Mouse (Mus musculus) stomach, embryonic 15.5 days (tissue): ENCODE measurements around the gene Snx1. TPM values are rescaled to one million over a fixed set of nuclear protein-coding genes. Genes with fewer than 3 reads are reported as not detected.

ENCODE experiments used
- ATAC-seq: fragments of 200-750 bp; cut with Nextera tagmentation; 2 replicates; pipeline ENCODE4 v1.8.0; 2017; ENCODE audit warnings: low read depth, moderate number of reproducible peaks, moderate TSS enrichment; ENCODE audit not compliant: insufficient read depth, low FRiP score
- H3K27ac ChIP-seq: fragments of 300-500 bp; sonication (generic); 2 replicates; pipeline ENCODE4 v1.5.1; 2015; ENCODE audit warnings: mild to moderate bottlenecking, inconsistent platforms
- H3K27me3 ChIP-seq: fragments of 300-500 bp; sonication (generic); replicated peaks from 2 replicates; pipeline ENCODE4 v1.6.1; 2015; ENCODE audit warnings: inconsistent platforms
- H3K36me3 ChIP-seq: fragments of 300-500 bp; sonication (generic); 2 replicates; pipeline ENCODE4 v1.6.1; 2015; ENCODE audit warnings: inconsistent platforms
- H3K4me1 ChIP-seq: fragments of 300-500 bp; sonication (generic); 2 replicates; pipeline ENCODE4 v1.6.1; 2015; ENCODE audit warnings: inconsistent platforms
- H3K4me2 ChIP-seq: fragments of 300-500 bp; sonication (generic); 2 replicates; pipeline ENCODE4 v1.6.1; 2015; ENCODE audit warnings: mild to moderate bottlenecking, inconsistent platforms
- H3K4me3 ChIP-seq: fragments of 300-500 bp; sonication (generic); replicated peaks from 2 replicates; pipeline ENCODE4 v1.5.1; 2015; ENCODE audit warnings: inconsistent platforms
- H3K9ac ChIP-seq: fragments of 300-500 bp; sonication (generic); 2 replicates; pipeline ENCODE4 v1.6.1; 2015; ENCODE audit warnings: inconsistent platforms
- H3K9me3 ChIP-seq: fragments of 300-500 bp; sonication (generic); 2 replicates; pipeline ENCODE4 v1.6.1; 2016; ENCODE audit warnings: inconsistent platforms
- WGBS: fragments of 180-500 bp; shearing (Covaris S2); methylation state at CpG from one replicate; pipeline ENCODE4 v1.1.7; 2015; 5-methylcytosine and 5-hydroxymethylcytosine counted together
- polyA plus RNA-seq: library from polyadenylated mRNA; unstranded; fragments of >200 nt; fragmentation: Nextera tagmentation; extraction: Ambion mirVana; gene quantifications from 2 replicates; pipeline ENCODE4 v1.2.1, GENCODE M21; 2015

The Snx1 gene
- polyA plus RNA-seq, 1 experiment from 2014 or later: 124 TPM

DNA sequence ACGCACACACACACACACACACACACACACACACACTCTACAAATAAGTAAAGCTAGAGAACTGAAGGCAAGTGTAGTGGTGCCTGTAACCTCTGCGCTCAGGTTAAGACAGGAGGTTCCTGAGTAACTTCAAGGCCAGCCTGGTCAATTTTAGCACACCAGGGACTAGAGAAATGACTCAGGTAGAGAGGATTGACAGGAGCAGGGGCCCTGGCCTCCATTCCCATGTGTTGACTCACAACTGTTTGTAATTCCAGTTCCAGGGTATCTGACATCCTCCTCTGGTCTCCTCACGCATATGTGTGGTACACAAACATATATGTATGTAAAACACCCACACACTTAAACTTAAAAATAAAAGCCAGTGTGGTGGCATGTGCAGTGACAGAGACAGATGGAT, 62.9 kb downstream of the Snx1 start:
- H3K4me3 ChIP-seq: no peak overlapping the region
- H3K4me2 ChIP-seq: no peak overlapping the region
- WGBS: 94% methylated on average over 3 of the region's 3 CpGs
- no peak overlapping the region for H3K27ac ChIP-seq
- no peak overlapping the region for H3K9ac ChIP-seq
- H3K4me1 ChIP-seq: peaks cover 12% of the 10 kb centered on the region
- no peaks in the 10 kb centered on the region for H3K9me3 ChIP-seq
- peaks cover 42% of the 10 kb centered on the region for H3K36me3 ChIP-seq
- ATAC-seq: no peak
- 0 out of 2 replicates have a peak, but pooled peaks cover 7% of the 10 kb centered on the region for H3K27me3 ChIP-seq

DNA sequence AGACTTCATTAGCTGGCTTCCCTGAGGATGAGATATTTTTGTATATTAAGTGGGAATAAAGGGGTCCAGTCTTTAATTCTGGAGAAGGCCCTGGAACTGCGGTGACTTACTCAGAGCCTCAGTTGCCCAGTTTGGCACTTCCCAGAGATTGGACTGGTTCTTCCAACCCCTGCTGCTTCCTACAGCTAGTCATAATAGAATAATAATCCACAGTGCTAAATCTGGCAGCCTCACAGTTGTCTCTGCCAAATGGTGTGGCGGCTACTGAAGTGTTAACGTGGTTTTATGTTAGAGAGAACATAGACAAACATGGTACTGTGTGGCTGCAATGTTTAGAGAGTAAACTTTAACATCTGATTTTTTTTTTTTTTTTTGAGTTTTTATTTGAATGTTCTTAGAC, 64.7 kb downstream of the Snx1 start:
- peak overlapping the region; percentile 38; the same call in 1 of the 2 replicates for H3K27ac ChIP-seq
- peak overlapping the region; percentile 86 for H3K4me3 ChIP-seq
- H3K9ac ChIP-seq: no peak overlapping the region; the same call in 1 of the 2 replicates
- no peak for ATAC-seq
- H3K4me1 ChIP-seq: peaks cover 12% of the 10 kb centered on the region
- 75% methylated on average over 3 of the region's 3 CpGs for WGBS
- peak overlapping the region; percentile 72 for H3K4me2 ChIP-seq
- H3K9me3 ChIP-seq: no peaks in the 10 kb centered on the region
- no peaks in the 10 kb centered on the region for H3K27me3 ChIP-seq
- H3K36me3 ChIP-seq: peaks cover 37% of the 10 kb centered on the region

DNA sequence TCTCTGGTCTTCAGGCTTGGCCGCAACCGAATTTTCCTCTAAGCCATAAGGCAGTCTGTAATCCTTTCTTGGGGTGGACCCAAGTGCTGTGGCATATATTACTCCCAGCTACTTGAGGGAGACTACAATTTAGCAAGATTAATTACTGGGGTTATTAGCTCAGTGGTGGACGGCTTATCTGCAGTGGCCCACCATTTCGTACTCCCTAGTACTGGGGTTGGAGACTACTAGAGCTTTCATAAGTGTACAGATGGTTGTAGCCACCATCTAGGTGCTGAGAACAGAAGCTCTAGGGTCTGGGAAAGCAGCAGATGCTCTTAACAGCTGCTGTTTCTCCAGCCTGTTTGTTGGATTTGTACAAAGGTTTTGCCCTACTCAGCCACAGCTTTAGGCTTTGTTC, 65.4 kb downstream of the Snx1 start:
- Histone ChIP-seq H3K4me3 (peak overlapping the region; percentile 86), H3K4me1 (peaks cover 12% of the 10 kb centered on the region), H3K4me2 (peak overlapping the region; percentile 72), H3K36me3 (peaks cover 31% of the 10 kb centered on the region), H3K27ac (peak overlapping the region; percentile 81; the same call in 1 of the 2 replicates), H3K27me3 (no peaks in the 10 kb centered on the region), H3K9ac (peak overlapping the region; percentile 53), H3K9me3 (no peaks in the 10 kb centered on the region)
- ATAC-seq: no peak
- 16% methylated on average over 4 of the region's 4 CpGs for WGBS

DNA sequence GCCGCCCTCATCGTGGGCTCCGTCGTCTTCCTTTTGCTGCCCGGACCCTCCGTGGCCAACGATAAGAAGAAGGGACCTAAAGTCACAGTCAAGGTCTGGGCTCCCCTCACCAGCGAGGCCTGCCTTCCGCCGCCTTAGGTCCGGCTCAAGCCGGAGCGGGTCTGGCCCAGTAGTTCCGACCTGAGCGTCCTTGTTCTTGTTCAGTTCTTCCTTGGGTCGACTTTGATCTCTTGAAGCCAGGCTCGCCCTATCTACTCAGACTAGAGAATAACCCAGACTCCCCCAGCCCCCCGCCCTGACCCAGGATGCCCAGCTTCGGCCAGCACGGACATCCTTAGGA, 66.1 kb downstream of the Snx1 start:
- Histone ChIP-seq H3K4me1 (peaks cover 12% of the 10 kb centered on the region), H3K27me3 (no peaks in the 10 kb centered on the region), H3K36me3 (peaks cover 24% of the 10 kb centered on the region), H3K27ac (peak overlapping the region; percentile 81), H3K4me2 (peak overlapping the region; percentile 72), H3K4me3 (peak overlapping the region; percentile 86), H3K9ac (peak overlapping the region; percentile 53), H3K9me3 (no peaks in the 10 kb centered on the region)
- ATAC-seq: peak; percentile 28
- under 1% methylated on average over 20 of the region's 20 CpGs for WGBS

DNA sequence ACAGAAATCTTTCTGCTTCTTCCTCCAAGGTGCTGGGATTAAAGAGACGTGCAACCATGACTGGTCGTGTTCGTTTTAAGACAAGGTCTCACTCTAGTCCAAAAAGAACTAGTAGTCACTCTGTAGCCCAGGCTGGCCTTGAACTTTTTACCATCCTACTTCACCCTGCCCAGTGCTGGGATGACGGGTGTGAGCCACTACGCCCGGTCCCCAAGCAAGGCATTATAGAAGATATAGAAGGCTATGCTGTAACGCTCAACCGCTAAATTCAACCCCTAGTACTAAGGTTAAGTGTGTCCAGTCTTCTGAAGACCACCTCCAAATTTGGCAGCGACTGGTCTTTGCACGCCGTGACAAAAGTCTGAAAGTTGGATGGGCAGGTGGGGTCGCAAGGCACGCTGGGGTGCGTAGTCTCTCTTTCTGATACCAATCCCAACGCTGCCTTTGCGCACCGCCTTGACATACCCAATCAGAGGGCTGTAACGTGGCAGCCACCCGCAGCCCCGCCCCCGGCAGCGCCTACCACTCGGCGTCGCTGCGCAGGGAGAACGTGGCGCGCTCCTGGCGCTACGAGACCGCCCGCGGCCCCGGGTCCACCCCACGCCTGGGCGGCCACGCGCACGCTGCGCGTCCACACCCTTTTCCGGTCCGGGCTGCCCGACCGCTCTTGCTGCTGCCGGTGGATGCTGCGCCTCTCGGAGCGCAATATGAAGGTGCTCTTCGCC, 66.6 kb downstream of the Snx1 start, which contains the start of gene Ppib:
Ppib (plus strand) TSS at position 640 of the 725 bp plus-strand sequence.
- peak within 1 kb of the TSS; percentile 72 for H3K4me2 ChIP-seq
- H3K36me3 ChIP-seq: peaks cover 21% of the 10 kb centered on the region
- H3K4me3 ChIP-seq: peak within 1 kb of the TSS; percentile 86
- WGBS: 1% methylated on average over 51 of the region's 51 CpGs
- H3K9me3 ChIP-seq: no peaks in the 10 kb centered on the region
- H3K27ac ChIP-seq: peak within 1 kb of the TSS; percentile 81
- ATAC-seq: peak; percentile 98
- H3K27me3 ChIP-seq: no peaks in the 10 kb centered on the region
- H3K4me1 ChIP-seq: peaks cover 12% of the 10 kb centered on the region
- H3K9ac ChIP-seq: peak within 1 kb of the TSS; percentile 53

DNA sequence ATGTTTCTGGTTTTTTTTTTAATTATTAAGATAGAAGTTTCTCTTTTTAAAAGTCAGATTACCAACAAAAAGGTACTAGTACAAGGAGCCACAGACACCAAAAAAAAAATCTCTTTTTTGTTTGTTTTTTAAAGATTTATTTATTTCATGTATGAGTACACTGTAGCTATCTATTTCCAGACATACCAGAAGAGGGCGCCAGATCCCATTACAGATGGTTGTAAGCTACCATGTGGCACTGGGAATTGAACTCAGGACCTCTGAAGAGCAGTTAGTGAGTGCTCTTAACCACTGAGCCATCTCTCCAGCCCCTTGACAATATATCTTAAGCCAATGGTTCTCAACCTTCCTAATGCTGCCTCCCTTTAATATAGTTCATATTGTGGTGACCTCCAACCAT, 72.8 kb downstream of the Snx1 start:
- WGBS: 34% methylated on average over 1 of the region's 1 CpGs
- no peak overlapping the region for H3K4me2 ChIP-seq
- H3K27ac ChIP-seq: no peak overlapping the region
- H3K4me1 ChIP-seq: no peaks in the 10 kb centered on the region
- H3K36me3 ChIP-seq: no peaks in the 10 kb centered on the region
- no peak overlapping the region for H3K4me3 ChIP-seq
- no peaks in the 10 kb centered on the region for H3K27me3 ChIP-seq
- H3K9me3 ChIP-seq: no peaks in the 10 kb centered on the region
- ATAC-seq: no peak
- H3K9ac ChIP-seq: no peak overlapping the region

DNA sequence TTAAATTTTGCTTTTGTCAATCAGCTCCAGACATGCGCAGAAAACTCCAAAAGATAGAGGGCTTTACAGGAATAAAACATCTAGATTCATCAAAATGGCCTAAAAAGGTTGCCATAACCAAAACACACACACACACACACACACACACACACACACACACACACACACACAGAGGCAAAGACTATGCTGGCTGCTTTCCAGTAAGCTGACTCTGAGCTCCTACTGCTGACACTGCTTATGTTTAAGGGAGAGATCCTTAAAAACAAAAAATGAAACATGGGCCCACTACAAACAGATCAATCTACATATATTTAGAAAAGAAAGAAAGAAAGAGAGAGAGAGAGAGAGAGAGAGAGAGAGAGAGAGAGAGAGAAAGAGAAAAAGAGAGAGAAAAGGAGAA, 73.7 kb downstream of the Snx1 start:
- H3K27me3 ChIP-seq: no peaks in the 10 kb centered on the region
- no peak overlapping the region for H3K4me2 ChIP-seq
- 93% methylated on average over 1 of the region's 1 CpGs for WGBS
- H3K4me1 ChIP-seq: no peaks in the 10 kb centered on the region
- no peak overlapping the region for H3K4me3 ChIP-seq
- H3K9ac ChIP-seq: no peak overlapping the region
- H3K27ac ChIP-seq: no peak overlapping the region
- no peaks in the 10 kb centered on the region for H3K9me3 ChIP-seq
- no peaks in the 10 kb centered on the region for H3K36me3 ChIP-seq
- no peak for ATAC-seq

DNA sequence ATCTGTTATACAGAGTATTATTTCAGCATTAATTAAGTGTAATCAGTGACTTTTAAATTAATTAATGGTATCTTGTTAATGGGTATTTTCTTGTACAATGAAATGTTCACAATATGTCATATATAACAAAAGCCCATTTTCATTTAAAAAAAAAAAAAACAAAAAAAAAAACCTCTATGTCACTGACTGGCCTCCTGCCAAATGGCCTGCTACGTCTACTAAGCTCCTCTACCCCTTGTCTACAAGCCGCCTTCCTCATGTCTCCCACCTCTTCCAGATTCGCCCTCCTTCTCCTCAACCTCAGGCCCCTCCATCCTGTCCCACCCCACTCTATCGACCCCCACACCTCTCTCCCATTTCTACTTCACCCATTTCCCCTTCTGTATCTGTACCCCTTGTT, 74.9 kb downstream of the Snx1 start:
- no peaks in the 10 kb centered on the region for H3K4me1 ChIP-seq
- no peak overlapping the region for H3K4me2 ChIP-seq
- WGBS: 54% methylated on average over 4 of the region's 4 CpGs
- no peak overlapping the region for H3K27ac ChIP-seq
- H3K4me3 ChIP-seq: no peak overlapping the region
- no peak for ATAC-seq
- no peak overlapping the region for H3K9ac ChIP-seq
- H3K27me3 ChIP-seq: no peaks in the 10 kb centered on the region
- H3K9me3 ChIP-seq: no peaks in the 10 kb centered on the region
- no peaks in the 10 kb centered on the region for H3K36me3 ChIP-seq

DNA sequence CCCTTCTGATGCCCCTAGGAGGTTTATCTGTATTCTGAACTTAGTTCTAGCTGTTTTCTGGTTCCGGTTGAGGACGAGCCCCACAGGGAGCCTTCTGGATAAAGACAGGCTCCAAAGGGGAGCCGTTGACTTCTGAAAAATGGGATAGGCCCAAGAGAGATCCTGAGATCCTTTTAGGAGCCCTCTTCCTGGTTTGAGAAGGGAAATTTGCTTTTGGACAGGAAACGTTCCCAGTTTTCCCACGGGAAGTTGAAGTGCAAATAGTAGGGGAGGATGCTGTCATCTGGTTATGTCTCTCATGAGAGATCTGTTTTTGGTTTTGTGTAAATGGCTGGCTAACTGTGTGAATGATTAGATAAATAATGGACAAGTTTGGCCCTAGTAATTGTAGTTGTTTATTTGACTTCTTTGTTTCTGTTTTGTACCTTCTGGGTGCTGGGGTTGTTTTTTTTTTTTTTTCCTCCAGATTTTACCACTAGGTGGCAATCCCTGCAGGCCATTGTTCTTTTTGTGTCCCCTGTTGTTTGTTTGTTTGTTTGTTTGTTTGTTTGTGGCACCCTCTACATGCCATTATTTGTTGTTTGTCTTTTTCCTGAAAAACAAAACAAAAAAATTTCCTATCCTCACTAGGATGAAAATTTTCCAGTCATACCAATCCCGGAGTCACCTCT, 76.3 kb downstream of the Snx1 start:
- Histone ChIP-seq H3K4me2 (no peak overlapping the region), H3K4me1 (no peaks in the 10 kb centered on the region), H3K4me3 (no peak overlapping the region), H3K27me3 (no peaks in the 10 kb centered on the region), H3K9ac (no peak overlapping the region), H3K9me3 (no peaks in the 10 kb centered on the region), H3K27ac (no peak overlapping the region), H3K36me3 (no peaks in the 10 kb centered on the region)
- no peak for ATAC-seq
- 72% methylated on average over 6 of the region's 6 CpGs for WGBS

DNA sequence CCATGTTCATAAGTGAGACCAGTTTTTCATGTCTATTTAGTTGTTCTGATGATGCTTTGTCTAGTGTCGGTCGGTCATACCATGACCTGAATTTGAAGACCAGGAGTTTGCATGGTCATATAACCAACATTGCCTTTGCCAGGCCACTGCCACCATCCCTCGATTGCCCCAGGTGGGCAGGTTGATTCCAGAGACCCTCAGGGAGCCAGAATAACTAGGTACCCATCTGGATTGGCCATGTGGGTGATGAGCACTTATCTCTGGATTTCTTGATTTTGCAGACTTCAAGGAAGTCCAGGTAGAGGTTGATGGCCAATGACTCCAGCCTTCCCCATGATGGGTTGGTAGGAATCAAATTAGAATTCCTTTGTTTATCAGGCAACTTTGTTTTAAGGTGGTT, 83.1 kb downstream of the Snx1 start:
- H3K4me3 ChIP-seq: no peak overlapping the region
- H3K27me3 ChIP-seq: no peaks in the 10 kb centered on the region
- no peak for ATAC-seq
- 91% methylated on average over 3 of the region's 3 CpGs for WGBS
- no peak overlapping the region for H3K9ac ChIP-seq
- H3K9me3 ChIP-seq: no peaks in the 10 kb centered on the region
- H3K4me1 ChIP-seq: no peaks in the 10 kb centered on the region
- H3K27ac ChIP-seq: no peak overlapping the region
- no peaks in the 10 kb centered on the region; the same call in 1 of the 2 replicates for H3K36me3 ChIP-seq
- no peak overlapping the region for H3K4me2 ChIP-seq

DNA sequence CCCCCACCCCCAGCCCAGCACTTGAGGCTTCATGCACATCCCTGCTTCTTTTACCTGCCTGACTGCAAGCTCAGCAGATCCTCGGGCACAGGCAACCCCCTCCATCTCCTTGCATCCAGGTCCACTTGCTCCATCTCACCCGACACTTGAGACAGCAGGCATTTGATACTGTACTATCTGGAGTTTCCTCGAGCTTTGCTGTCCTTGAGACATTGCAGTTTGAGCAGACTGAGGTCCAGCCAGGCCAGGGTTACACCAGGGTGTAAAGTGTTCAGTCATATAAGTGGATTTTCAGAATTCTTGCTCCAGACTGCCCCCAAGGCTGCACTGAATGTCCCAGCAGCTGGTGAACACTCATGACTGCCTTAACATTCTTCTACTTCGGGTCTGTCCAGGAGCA, 84.1 kb downstream of the Snx1 start:
- WGBS: 74% methylated on average over 4 of the region's 4 CpGs
- Histone ChIP-seq H3K27me3 (no peaks in the 10 kb centered on the region), H3K4me2 (no peak overlapping the region), H3K4me3 (no peak overlapping the region), H3K9ac (no peak overlapping the region), H3K36me3 (no peaks in the 10 kb centered on the region; the same call in 1 of the 2 replicates), H3K4me1 (no peaks in the 10 kb centered on the region), H3K27ac (no peak overlapping the region), H3K9me3 (no peaks in the 10 kb centered on the region)
- no peak for ATAC-seq

DNA sequence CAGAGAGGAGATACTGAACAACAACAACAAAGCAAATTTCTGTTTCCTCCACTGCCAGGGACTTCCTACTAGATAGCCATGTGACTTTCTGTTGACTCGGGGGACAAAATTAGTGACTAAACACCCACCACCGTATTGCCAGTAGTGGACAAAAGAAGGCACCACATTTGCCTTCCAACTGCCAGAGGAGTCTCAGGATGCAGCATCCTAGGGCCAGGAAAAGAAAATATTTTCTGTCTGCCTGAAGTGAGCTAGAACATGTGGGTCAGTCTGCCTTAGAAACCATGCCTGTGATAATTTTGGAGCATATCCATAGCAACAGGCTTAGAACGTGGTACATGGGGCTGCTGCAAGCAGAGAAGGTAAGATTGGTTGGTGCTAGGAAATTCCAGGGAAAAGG, 85.6 kb downstream of the Snx1 start:
- 78% methylated on average over 3 of the region's 3 CpGs for WGBS
- no peaks in the 10 kb centered on the region; the same call in 1 of the 2 replicates for H3K36me3 ChIP-seq
- no peak overlapping the region for H3K9ac ChIP-seq
- no peaks in the 10 kb centered on the region for H3K4me1 ChIP-seq
- no peak overlapping the region for H3K27ac ChIP-seq
- no peak for ATAC-seq
- no peak overlapping the region for H3K4me3 ChIP-seq
- no peak overlapping the region for H3K4me2 ChIP-seq
- no peaks in the 10 kb centered on the region for H3K9me3 ChIP-seq
- no peaks in the 10 kb centered on the region for H3K27me3 ChIP-seq
